Mouse (Mus musculus): ENCODE results near the gene Pias1.

Gene Pias1

DNA sequence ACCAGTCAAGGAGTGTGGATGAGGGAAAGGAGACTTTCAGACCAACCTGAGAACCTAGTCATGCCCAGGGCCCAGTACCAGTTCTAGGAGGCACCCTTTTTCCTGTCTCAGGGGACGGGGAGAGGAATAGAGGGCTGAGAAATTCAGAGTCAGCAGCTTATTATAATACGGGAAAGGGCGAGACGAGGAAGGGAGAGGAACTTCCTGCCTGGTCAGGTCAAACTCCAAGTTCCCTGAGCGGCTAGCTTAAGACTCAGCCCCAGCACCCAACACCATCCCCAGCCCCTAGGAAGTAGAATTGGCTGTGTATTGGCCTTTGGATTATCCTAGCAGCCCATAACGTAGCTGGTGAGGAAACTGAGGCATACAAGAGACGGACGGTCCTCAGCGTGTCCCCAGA, 130.5 kb downstream of the Pias1 start:
- no peak for DNase-seq (ENCODE audit: low read depth)

- DNase-seq (ENCODE audit: low read depth): no peak
These were observed 133.2 kb downstream of the Pias1 start for GRCm38 (mm10) chr9:62854483-62854882.

GRCm38 (mm10) chr9:62851571-62851970, 136.2 kb downstream of the Pias1 start:
- DNase-seq (ENCODE audit: low read depth): no peak

DNA sequence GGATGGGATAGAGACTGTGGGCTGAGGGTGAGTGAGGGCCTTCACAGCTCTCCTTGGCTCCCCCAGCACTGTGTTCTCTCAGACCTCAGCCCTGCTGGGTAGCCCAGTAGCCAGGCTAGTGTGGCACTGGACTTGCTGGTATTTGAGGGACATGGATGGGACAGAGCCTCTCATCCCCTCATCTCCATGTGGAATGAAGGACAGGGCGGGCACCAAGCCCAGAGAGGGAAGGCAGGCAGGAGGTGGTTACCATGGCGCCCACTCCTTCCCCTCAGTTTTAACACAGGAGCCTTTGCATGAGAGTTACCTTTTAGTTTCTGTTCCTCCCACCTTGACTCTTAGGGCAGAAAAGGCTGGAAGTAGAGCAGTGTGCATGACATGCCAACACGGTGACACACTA, 139.1 kb downstream of the Pias1 start:
- DNase-seq (ENCODE audit: low read depth): no peak

- peak; percentile 92 for DNase-seq (ENCODE audit: low read depth)
These were observed 140.0 kb downstream of the Pias1 start for GRCm38 (mm10) chr9:62847694-62848093.

- no peak for DNase-seq (ENCODE audit: low read depth)
These were observed 143.3 kb downstream of the Pias1 start for GRCm38 (mm10) chr9:62844461-62844860.

DNA sequence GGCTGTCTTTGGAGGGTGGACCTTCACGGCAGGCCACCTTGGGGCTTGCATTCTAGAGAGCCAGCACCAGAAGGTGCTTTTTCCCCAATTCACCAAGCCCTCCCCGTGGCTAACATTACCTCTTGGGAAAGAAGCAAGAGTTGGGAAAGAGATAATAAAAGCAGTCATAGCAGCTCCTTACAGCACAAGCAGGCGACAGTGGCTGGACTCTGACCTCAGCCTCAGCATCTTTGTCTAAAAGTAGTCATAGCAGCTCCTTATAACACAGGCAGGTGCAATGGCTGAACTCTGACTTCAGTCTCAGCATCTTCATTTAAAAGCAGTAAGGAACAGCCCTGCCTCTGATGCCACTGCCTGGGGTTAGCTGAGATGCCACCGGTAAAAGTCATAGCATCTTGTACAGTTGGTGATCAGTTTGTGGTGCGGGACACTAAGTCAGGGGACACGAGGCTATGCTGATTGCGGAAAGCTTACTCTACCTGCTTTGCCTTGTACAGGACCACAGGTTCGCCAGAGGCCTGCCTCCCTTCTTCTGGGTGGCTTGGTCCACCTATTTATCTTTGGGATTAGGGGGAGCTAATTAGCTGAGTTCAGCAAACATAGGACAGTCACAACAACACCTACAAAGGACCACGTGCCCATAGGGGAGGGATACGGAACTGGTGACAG, 144.2 kb downstream of the Pias1 start:
- DNase-seq (ENCODE audit: low read depth): no peak

DNA sequence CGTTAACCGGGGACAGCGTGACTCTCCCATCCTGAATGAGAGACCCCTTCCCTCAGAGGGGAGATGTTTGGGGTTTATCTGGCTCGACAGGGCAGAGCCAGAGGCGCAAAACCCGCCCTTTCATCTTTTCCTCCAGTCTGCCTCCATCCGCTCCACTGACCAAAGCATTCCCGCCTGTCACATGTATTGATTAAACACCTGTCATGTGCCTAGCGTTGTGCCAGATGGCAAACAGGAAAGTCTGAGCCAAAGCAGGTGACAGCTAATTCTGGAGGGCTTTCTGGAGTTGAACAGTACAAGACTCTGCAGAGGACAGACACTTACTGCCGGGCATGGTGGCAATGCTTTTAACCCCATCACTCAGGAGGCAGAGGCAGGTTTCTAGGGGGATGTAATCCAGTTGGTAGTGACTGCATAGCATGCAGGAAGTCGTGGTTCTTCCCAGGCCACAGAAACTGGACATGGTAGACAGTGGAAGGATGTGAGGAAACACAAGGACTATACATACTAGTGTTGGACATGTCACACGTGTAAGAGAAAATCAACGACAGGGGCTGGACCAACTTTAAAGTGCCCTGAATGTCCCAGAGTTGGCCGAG, 148.5 kb downstream of the Pias1 start:
- DNase-seq (ENCODE audit: low read depth): no peak

DNA sequence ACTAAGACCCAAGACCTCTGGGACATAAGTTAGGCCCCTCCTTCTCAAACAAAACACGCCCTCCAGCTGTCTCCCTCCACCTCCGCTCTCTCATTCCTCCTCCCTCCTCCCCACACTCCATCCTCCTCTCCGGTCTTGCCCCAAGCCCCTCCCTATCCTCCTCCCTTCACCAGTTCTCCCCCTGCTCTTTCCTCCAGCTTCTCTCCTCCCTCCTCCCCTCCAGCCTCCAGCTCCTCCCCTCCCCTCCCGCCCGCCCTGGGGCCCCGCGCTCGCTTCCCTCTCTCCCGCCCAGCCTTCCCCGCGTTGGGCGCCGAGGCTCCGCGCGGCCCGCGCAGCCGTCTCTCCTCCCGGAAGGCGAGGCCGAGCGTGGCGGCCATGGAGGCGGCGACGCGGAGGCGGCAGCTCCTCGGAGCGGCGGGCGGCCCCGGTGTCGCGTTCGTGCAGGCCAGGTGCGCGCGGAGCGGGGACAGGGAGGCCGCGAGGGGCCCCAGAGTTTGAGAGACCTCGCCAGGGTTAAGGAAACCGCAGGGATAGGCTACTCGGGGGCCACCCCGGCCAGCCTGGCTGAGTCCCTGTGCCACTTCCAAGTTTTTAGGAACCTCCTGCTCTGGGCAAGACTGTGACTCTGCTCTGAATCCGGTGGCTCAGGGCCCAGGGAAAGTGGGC, 149.1 kb downstream of the Pias1 start, which contains the start of gene Cln6:
TSS of gene Cln6 (plus strand) at position 280 of the 666 bp plus-strand sequence.
- peak; percentile 83 for DNase-seq (ENCODE audit: low read depth)

GRCm38 (mm10) chr9:62838146-62838505, 149.6 kb downstream of the Pias1 start:
- peak; percentile 33 for DNase-seq (ENCODE audit: low read depth)

GRCm38 (mm10) chr9:62837611-62838010, 150.1 kb downstream of the Pias1 start:
- no peak for DNase-seq (ENCODE audit: low read depth)

DNA sequence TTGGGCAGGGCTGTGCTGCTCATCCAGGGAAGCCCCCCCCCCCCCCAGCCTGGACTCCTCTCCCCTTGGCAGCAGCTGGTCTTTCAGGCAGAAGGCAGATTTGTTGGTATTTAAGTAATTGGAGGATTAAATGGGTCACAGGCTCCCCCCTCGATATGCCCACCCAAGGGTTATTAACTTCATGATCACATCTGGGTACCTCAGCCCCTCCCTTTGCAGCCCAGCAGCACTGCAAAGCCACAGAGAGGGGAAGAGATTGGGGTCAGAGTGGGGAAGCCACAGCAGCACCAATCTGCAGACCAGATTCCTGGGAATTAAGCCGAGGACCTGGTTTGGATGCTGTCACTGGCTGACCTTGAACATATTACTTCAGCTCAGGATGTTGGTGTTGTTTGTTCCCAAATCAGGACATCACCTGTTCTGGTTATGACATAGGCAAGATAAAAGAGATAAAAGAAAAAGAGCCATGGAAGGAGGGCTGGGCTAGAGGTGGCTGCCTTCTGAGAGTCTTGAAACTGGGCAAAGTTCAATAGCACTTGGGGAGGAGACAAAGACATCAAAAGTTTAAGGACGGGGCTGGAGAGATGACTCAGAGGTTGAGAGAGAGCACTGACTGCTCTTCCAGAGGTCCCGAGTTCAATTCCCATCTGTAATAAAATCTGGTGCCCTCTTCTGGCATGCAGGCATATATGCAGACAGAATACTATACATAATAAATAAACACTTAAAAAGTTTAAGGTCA, 151.8 kb downstream of the Pias1 start:
- no peak for DNase-seq (ENCODE audit: low read depth)

DNA sequence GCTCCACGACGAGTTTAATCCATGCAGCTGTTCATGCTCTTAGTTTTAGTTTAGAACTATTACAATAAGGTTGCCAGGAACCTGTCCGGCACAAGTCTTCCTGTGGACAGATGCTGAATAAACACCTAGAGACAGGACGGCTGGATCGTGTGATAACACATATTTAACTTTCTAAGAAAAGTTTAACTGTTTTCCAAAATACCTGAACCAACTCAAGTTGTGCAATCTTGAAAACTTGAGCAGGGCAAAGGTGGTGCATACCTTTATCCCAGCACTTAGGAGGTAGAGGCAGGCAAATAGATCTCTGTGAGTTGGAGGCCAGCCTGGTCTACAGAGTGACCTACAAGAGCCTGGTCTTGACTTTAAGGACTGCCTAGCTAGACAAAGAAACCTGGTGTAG, 152.8 kb downstream of the Pias1 start:
- no peak for DNase-seq (ENCODE audit: low read depth)

- DNase-seq (ENCODE audit: low read depth): no peak
These were observed 157.8 kb downstream of the Pias1 start for GRCm38 (mm10) chr9:62829877-62830276.

DNA sequence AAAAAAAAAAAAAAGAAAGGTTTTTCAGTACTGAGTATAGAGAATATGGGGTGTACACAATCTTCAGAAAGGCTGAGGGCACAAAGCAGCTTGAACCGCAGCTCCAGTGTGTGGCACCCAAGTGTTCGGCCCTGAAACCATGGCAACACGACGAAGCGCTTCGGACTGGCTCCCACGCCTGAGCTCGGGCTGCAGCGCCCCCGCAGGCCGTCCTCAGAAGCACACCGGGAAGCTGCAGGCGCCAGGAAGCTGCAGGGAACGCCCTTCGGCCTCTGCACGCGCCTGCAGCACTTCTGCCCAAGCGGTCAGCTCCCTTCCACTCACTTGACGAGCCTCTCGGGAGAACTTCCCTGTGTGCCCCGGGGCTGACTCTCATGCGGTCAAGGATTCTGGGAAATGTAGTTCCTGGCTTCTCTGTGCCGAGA, 159.1 kb downstream of the Pias1 start:
- DNase-seq (ENCODE audit: low read depth): peak; percentile 94

All from naive thymus-derived CD4-positive, alpha-beta T cell, adult 2 months (primary cell).